Mouse (Mus musculus) liver, embryonic 11.5 days (tissue): ENCODE measurements around the gene Fto. TPM values are rescaled to one million over a fixed set of nuclear protein-coding genes. Genes with fewer than 3 reads are reported as not detected.

Experiments
- ATAC-seq: fragments of 200-750 bp; cut with Nextera tagmentation; replicated peaks from 2 replicates; pipeline ENCODE4 v1.8.0; 2017; ENCODE audit warnings: moderate number of reproducible peaks, mild to moderate bottlenecking, moderate TSS enrichment, moderate library complexity; ENCODE audit not compliant: low FRiP score
- DNase-seq: peaks from one replicate; pipeline ENCODE4 v3.0.0-alpha.2; 2017; ENCODE audit warnings: low spot score
- H3K27ac ChIP-seq: fragments of 300-500 bp; sonication (generic); 2 replicates; pipeline ENCODE4 v1.5.1; 2014; ENCODE audit warnings: mild to moderate bottlenecking, low read depth, low read length, control low read depth
- H3K27me3 ChIP-seq: fragments of 300-500 bp; sonication (generic); replicated peaks from 2 replicates; pipeline ENCODE4 v1.6.1; 2014; ENCODE audit warnings: low read length, mixed read lengths; ENCODE audit not compliant: control insufficient read depth, insufficient read depth
- H3K36me3 ChIP-seq: fragments of 300-500 bp; sonication (generic); 2 replicates; pipeline ENCODE4 v1.6.1; 2014; ENCODE audit warnings: mild to moderate bottlenecking, low read length, moderate library complexity, mixed read lengths; ENCODE audit not compliant: control insufficient read depth, insufficient read depth
- H3K4me1 ChIP-seq: fragments of 300-500 bp; sonication (generic); replicated peaks from 2 replicates; pipeline ENCODE4 v1.6.1; 2014; ENCODE audit warnings: low read length, mixed read lengths; ENCODE audit not compliant: control insufficient read depth, insufficient read depth
- H3K4me2 ChIP-seq: fragments of 300-500 bp; sonication (generic); 2 replicates; pipeline ENCODE4 v1.6.1; 2014; ENCODE audit warnings: mild to moderate bottlenecking, control low read depth, moderate library complexity
- H3K4me3 ChIP-seq: fragments of 300-500 bp; sonication (generic); 2 replicates; pipeline ENCODE4 v1.5.1; 2014; ENCODE audit warnings: low read depth, low read length, control low read depth
- H3K9ac ChIP-seq: fragments of 300-500 bp; sonication (generic); 2 replicates; pipeline ENCODE4 v1.6.1; 2014; ENCODE audit warnings: low read depth, low read length, control low read depth
- H3K9me3 ChIP-seq: fragments of 300-500 bp; sonication (generic); 2 replicates; pipeline ENCODE4 v1.6.1; 2016; ENCODE audit warnings: low read length, inconsistent platforms, mixed read lengths; ENCODE audit not compliant: control insufficient read depth
- WGBS: fragments of 180-500 bp; shearing (Covaris S2); extraction: QIAGEN DNeasy Blood & Tissue Kit; methylation state at CpG from one replicate; pipeline ENCODE4 v1.1.7; 2014; 5-methylcytosine and 5-hydroxymethylcytosine counted together
- polyA plus RNA-seq: library from polyadenylated mRNA; unstranded; fragments of >200 nt; fragmentation: Nextera tagmentation; extraction: Ambion mirVana; gene quantifications from 2 replicates; pipeline ENCODE4 v1.2.1, GENCODE M21; 2014

Gene Fto
- polyA plus RNA-seq, 1 experiment from 2014 or later = 56.1 TPM

GRCm38 (mm10) chr8:91630320-91631033 is 317.2 kb downstream of the Fto start:
- H3K27me3 ChIP-seq = no peaks in the 10 kb centered on the region
- 71% methylated on average over 16 of the region's 16 CpGs for WGBS
- H3K9me3 ChIP-seq = no peaks in the 10 kb centered on the region
- no peak overlapping the region for H3K4me2 ChIP-seq
- ATAC-seq (no peak), DNase-seq (no peak)
- H3K4me3 ChIP-seq = no peak overlapping the region
- H3K36me3 ChIP-seq = no peaks in the 10 kb centered on the region
- H3K27ac ChIP-seq = no peak overlapping the region
- H3K4me1 ChIP-seq = 0 out of 2 replicates have a peak, but pooled peaks cover 3% of the 10 kb centered on the region
- H3K9ac ChIP-seq = no peak overlapping the region

DNA sequence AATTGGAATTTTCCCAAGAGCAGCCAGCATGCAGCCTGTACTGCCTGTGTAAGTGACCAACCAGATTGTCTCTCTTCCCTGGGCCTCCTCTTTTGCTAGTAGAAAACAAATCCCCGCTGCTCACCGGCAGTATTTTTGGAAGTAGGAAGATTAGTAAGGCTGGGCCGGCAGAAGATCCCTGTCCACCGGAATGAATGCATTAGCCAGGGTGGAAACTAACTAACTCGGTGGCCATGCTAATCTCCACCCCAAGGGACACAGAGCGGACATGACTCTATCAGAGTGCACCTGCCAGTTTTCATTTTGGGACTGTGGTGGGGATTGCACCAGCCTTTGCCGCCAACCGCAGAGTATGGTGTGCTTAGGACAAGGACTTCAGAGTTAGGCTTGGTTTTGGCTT is 319.1 kb downstream of the Fto start:
- H3K36me3 ChIP-seq = no peaks in the 10 kb centered on the region
- no peak overlapping the region for H3K27ac ChIP-seq
- H3K27me3 ChIP-seq = no peaks in the 10 kb centered on the region
- no peak overlapping the region for H3K4me2 ChIP-seq
- DNase-seq (no peak), ATAC-seq (no peak)
- H3K9me3 ChIP-seq = no peaks in the 10 kb centered on the region
- no peak overlapping the region for H3K4me3 ChIP-seq
- no peak overlapping the region for H3K9ac ChIP-seq
- 0 out of 2 replicates have a peak, but pooled peaks cover 3% of the 10 kb centered on the region for H3K4me1 ChIP-seq
- WGBS = 91% methylated on average over 8 of the region's 8 CpGs

- H3K4me3 ChIP-seq = no peak overlapping the region
- no peak overlapping the region for H3K9ac ChIP-seq
- no peak overlapping the region for H3K4me2 ChIP-seq
- no peaks in the 10 kb centered on the region for H3K4me1 ChIP-seq
- ATAC-seq = no peak
- DNase-seq = no peak
- no peaks in the 10 kb centered on the region for H3K36me3 ChIP-seq
- no peak overlapping the region for H3K27ac ChIP-seq
- no peaks in the 10 kb centered on the region for H3K9me3 ChIP-seq
- no peaks in the 10 kb centered on the region for H3K27me3 ChIP-seq
- WGBS = 90% methylated on average over 4 of the region's 4 CpGs
These were observed 322.1 kb downstream of the Fto start for GRCm38 (mm10) chr8:91635406-91635805.

GRCm38 (mm10) chr8:91636887-91637286 is 323.6 kb downstream of the Fto start:
- Histone ChIP-seq H3K9me3 (no peaks in the 10 kb centered on the region), H3K27me3 (no peaks in the 10 kb centered on the region), H3K9ac (no peak overlapping the region), H3K27ac (no peak overlapping the region), H3K4me3 (no peak overlapping the region), H3K36me3 (no peaks in the 10 kb centered on the region), H3K4me1 (no peaks in the 10 kb centered on the region), H3K4me2 (no peak overlapping the region)
- 70% methylated on average over 6 of the region's 6 CpGs for WGBS
- DNase-seq (no peak), ATAC-seq (no peak)

- Histone ChIP-seq H3K9me3 (no peaks in the 10 kb centered on the region), H3K4me2 (no peak overlapping the region), H3K36me3 (no peaks in the 10 kb centered on the region), H3K27ac (no peak overlapping the region), H3K27me3 (no peaks in the 10 kb centered on the region), H3K9ac (no peak overlapping the region), H3K4me1 (no peaks in the 10 kb centered on the region), H3K4me3 (no peak overlapping the region)
- WGBS = 89% methylated on average over 9 of the region's 9 CpGs
- DNase-seq (no peak), ATAC-seq (no peak)
These were observed 324.4 kb downstream of the Fto start for GRCm38 (mm10) chr8:91637684-91638083.

GRCm38 (mm10) chr8:91638256-91638655 is 324.9 kb downstream of the Fto start:
- Histone ChIP-seq H3K9me3 (no peaks in the 10 kb centered on the region), H3K36me3 (no peaks in the 10 kb centered on the region), H3K27ac (no peak overlapping the region), H3K4me1 (no peaks in the 10 kb centered on the region), H3K4me2 (no peak overlapping the region), H3K9ac (no peak overlapping the region), H3K27me3 (no peaks in the 10 kb centered on the region), H3K4me3 (no peak overlapping the region)
- no peak for ATAC-seq
- no peak for DNase-seq
- 90% methylated on average over 12 of the region's 12 CpGs for whole genome bisulfite sequencing

DNA sequence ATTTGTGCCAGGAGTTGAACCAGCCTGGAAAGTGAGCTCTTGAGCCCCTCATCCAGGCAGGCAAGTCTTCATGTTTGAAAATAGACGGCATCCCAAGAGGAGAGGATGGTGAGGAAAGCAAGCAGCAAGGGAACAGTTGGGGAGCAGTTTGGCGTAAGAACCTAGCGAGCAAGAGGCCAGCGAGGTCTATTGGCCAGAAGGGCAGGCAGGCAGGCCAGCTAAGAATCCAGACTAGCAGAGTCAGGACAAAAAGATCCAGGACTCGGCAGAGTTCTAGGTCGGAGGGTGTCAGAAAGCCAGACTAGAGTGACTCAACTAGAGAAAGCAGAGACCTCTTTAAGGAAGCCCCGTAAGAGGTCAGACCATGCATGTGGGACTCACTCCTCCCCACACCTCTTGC is 327.1 kb downstream of the Fto start:
- H3K9me3 ChIP-seq = no peaks in the 10 kb centered on the region

GRCm38 (mm10) chr8:91645484-91645883 is 332.2 kb downstream of the Fto start:
- whole genome bisulfite sequencing = 65% methylated on average over 2 of the region's 2 CpGs
- H3K27me3 ChIP-seq = no peaks in the 10 kb centered on the region
- no peak overlapping the region for H3K27ac ChIP-seq
- H3K4me1 ChIP-seq = 0 out of 2 replicates have a peak, but pooled peaks cover 3% of the 10 kb centered on the region
- DNase-seq (no peak), ATAC-seq (no peak)
- H3K4me2 ChIP-seq = no peak overlapping the region
- no peak overlapping the region for H3K4me3 ChIP-seq
- H3K9ac ChIP-seq = no peak overlapping the region
- no peaks in the 10 kb centered on the region for H3K9me3 ChIP-seq
- H3K36me3 ChIP-seq = no peaks in the 10 kb centered on the region

More for the DNA sequence above, 327.1 kb downstream of the Fto start:
- DNase-seq (no peak), ATAC-seq (no peak)
- no peak overlapping the region for H3K4me3 ChIP-seq
- no peaks in the 10 kb centered on the region for H3K4me1 ChIP-seq
- H3K9ac ChIP-seq = no peak overlapping the region
- H3K27ac ChIP-seq = no peak overlapping the region
- H3K27me3 ChIP-seq = no peaks in the 10 kb centered on the region
- H3K36me3 ChIP-seq = no peaks in the 10 kb centered on the region
- WGBS = 73% methylated on average over 7 of the region's 7 CpGs
- H3K4me2 ChIP-seq = no peak overlapping the region

- no peak overlapping the region for H3K27ac ChIP-seq
- no peaks in the 10 kb centered on the region for H3K36me3 ChIP-seq
- H3K27me3 ChIP-seq = no peaks in the 10 kb centered on the region
- no peak overlapping the region for H3K4me3 ChIP-seq
- H3K4me2 ChIP-seq = no peak overlapping the region
- DNase-seq (no peak), ATAC-seq (no peak)
- 80% methylated on average over 11 of the region's 11 CpGs for WGBS
- no peaks in the 10 kb centered on the region for H3K9me3 ChIP-seq
- no peak overlapping the region for H3K9ac ChIP-seq
- H3K4me1 ChIP-seq = 0 out of 2 replicates have a peak, but pooled peaks cover 3% of the 10 kb centered on the region
These were observed 334.6 kb downstream of the Fto start for GRCm38 (mm10) chr8:91647959-91648358.
